Mouse (Mus musculus) kidney, embryonic 14.5 days (tissue): ENCODE measurements around the gene 4930415O20Rik. TPM values are rescaled to one million over a fixed set of nuclear protein-coding genes. Genes with fewer than 3 reads are reported as not detected.

Source experiments
- ATAC-seq: fragments of 200-750 bp; cut with Nextera tagmentation; 2 replicates; pipeline ENCODE4 v1.8.0; 2017; ENCODE audit warnings: moderate number of reproducible peaks, mild to moderate bottlenecking, moderate TSS enrichment, moderate library complexity; ENCODE audit not compliant: low FRiP score, low TSS enrichment
- H3K27ac ChIP-seq: fragments of 300-500 bp; sonication (generic); 2 replicates; pipeline ENCODE4 v1.5.1; 2014; ENCODE audit warnings: low read depth, mild to moderate bottlenecking, low read length, moderate library complexity, mixed read lengths
- H3K27me3 ChIP-seq: fragments of 300-500 bp; sonication (generic); 2 replicates; pipeline ENCODE4 v1.6.1; 2014; ENCODE audit warnings: mild to moderate bottlenecking, low read length; ENCODE audit not compliant: control insufficient read depth, insufficient read depth
- H3K36me3 ChIP-seq: fragments of 300-500 bp; sonication (generic); 2 replicates; pipeline ENCODE4 v1.6.1; 2014; ENCODE audit warnings: low read length, mixed read lengths; ENCODE audit not compliant: control insufficient read depth, insufficient read depth
- H3K4me1 ChIP-seq: fragments of 300-500 bp; sonication (generic); 2 replicates; pipeline ENCODE4 v1.6.1; 2014; ENCODE audit warnings: low read length, mixed read lengths; ENCODE audit not compliant: control insufficient read depth, insufficient read depth
- H3K4me2 ChIP-seq: fragments of 300-500 bp; sonication (generic); replicated peaks from 2 replicates; pipeline ENCODE4 v1.6.1; 2014; ENCODE audit warnings: low read depth, mild to moderate bottlenecking, low read length
- H3K4me3 ChIP-seq: fragments of 300-500 bp; sonication (generic); 2 replicates; pipeline ENCODE4 v1.5.1; 2014; ENCODE audit warnings: mild to moderate bottlenecking, low read length
- H3K9ac ChIP-seq: fragments of 300-500 bp; sonication (generic); 2 replicates; pipeline ENCODE4 v1.6.1; 2014; ENCODE audit warnings: low read depth, mild to moderate bottlenecking, low read length, moderate library complexity
- H3K9me3 ChIP-seq: fragments of 300-500 bp; sonication (generic); 2 replicates; pipeline ENCODE4 v1.6.1; 2016; ENCODE audit warnings: low read length; ENCODE audit not compliant: control insufficient read depth
- WGBS: fragments of 180-500 bp; shearing (Covaris S2); extraction: QIAGEN DNeasy Blood & Tissue Kit; methylation state at CpG from one replicate; pipeline ENCODE4 v1.1.7; 2014; 5-methylcytosine and 5-hydroxymethylcytosine counted together
- polyA plus RNA-seq: library from polyadenylated mRNA; unstranded; fragments of >200 nt; fragmentation: Nextera tagmentation; extraction: Ambion mirVana; gene quantifications from 2 replicates; pipeline ENCODE4 v1.2.1, GENCODE M21; 2014

4930415O20Rik gene
- polyA plus RNA-seq, 1 experiment from 2014 or later, result 0.57 TPM

DNA sequence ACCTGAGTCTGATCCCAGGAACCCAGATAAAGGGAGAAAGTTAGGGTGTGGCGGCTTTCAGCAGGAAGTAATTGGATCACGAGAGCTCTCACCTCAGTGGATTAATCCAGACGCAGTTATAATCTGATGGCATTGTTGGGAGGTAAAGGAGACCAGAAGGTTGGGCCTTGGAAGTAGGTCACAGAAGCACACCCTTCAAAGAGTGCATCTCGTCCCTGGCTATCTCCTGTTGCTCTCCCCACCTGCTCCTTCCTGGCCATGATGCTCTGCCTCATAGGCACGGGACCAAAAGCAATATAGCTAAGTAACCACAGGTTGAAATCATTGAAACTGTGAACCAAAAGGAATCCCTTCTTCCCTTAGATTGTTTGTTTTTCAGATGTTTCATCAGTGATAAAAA, 13.6 kb upstream of the 4930415O20Rik start:
- Histone ChIP-seq H3K4me1 (no peaks in the 10 kb centered on the region), H3K9ac (no peak overlapping the region), H3K27ac (no peak overlapping the region), H3K36me3 (peaks cover 67% of the 10 kb centered on the region), H3K9me3 (no peaks in the 10 kb centered on the region), H3K4me3 (no peak overlapping the region), H3K27me3 (no peaks in the 10 kb centered on the region), H3K4me2 (no peak overlapping the region)
- WGBS, result 92% methylated on average over 5 of the region's 5 CpGs
- no peak for ATAC-seq

- WGBS, result 0% methylated on average over 15 of the region's 15 CpGs
- ATAC-seq, result no peak
- H3K4me3 ChIP-seq, result peak overlapping the region; percentile 74
- peak overlapping the region; percentile 70 for H3K4me2 ChIP-seq
- H3K36me3 ChIP-seq, result peaks cover 22% of the 10 kb centered on the region; the same call in 1 of the 2 replicates
- peak overlapping the region; percentile 89 for H3K27ac ChIP-seq
- no peaks in the 10 kb centered on the region for H3K27me3 ChIP-seq
- H3K9ac ChIP-seq, result peak overlapping the region; percentile 78
- H3K9me3 ChIP-seq, result no peaks in the 10 kb centered on the region
- H3K4me1 ChIP-seq, result peaks cover 20% of the 10 kb centered on the region
Observed at GRCm38 (mm10) chr15:98566973-98567277, 3.9 kb upstream of the 4930415O20Rik start.

- Histone ChIP-seq H3K4me3 (peak overlapping the region; percentile 74), H3K27me3 (no peaks in the 10 kb centered on the region), H3K4me2 (peak overlapping the region; percentile 70), H3K9ac (peak overlapping the region; percentile 88), H3K9me3 (no peaks in the 10 kb centered on the region), H3K27ac (peak overlapping the region; percentile 98), H3K4me1 (peaks cover 20% of the 10 kb centered on the region), H3K36me3 (peaks cover 19% of the 10 kb centered on the region; the same call in 1 of the 2 replicates)
- WGBS, result under 1% methylated on average over 88 of the region's 88 CpGs
- peak; percentile 97 for ATAC-seq
Observed at GRCm38 (mm10) chr15:98567278-98568134, 3.3 kb upstream of the 4930415O20Rik start.

DNA sequence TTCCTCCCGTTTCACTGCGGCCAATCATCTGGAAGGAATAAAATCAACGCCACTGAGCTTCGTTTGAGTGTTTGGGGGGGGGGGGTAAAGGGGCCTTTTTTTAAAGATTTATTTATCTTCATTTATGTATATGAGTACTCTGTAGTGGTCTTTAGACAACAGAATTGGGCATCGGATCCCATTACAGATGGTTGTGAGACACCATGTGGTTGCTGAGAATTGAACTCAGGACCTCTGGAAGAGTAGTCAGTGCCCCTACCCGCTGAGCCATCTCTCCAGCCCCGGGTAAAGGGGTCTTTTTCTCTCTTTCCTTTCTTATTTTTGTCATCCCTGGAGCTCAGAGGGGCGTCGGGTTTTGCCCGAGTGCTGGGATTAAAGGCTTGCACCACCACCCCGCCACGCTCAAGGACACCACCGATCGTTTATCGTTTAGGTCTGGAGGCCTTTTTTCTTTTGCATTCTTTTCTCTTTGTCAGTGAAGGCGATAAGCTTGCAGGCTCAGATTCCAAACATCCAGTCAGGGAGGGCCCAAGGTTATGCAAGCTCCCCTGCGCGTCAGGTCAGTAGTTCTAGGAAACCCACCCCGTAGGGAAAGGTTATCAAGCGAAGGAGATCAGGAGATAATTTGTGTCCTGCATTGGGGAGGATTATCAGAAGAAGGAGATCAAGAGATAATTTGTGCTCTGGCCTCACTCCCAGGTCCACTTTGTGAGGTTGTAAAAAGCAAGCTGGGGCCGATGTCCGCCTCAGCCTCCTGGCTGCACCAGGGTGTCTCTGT, 2.4 kb upstream of the 4930415O20Rik start:
- H3K4me2 ChIP-seq, result peak overlapping the region; percentile 54
- peak overlapping the region; percentile 88 for H3K9ac ChIP-seq
- no peaks in the 10 kb centered on the region for H3K9me3 ChIP-seq
- peak overlapping the region; percentile 74 for H3K4me3 ChIP-seq
- peak overlapping the region; percentile 98 for H3K27ac ChIP-seq
- no peaks in the 10 kb centered on the region for H3K27me3 ChIP-seq
- H3K4me1 ChIP-seq, result peaks cover 20% of the 10 kb centered on the region
- peaks cover 10% of the 10 kb centered on the region; the same call in 1 of the 2 replicates for H3K36me3 ChIP-seq
- ATAC-seq, result peak; percentile 11; the same call in 1 of the 2 replicates
- WGBS, result 3% methylated on average over 22 of the region's 22 CpGs

- H3K4me2 ChIP-seq, result peak overlapping the region; percentile 54
- peak overlapping the region; percentile 74 for H3K4me3 ChIP-seq
- WGBS, result 71% methylated on average over 7 of the region's 7 CpGs
- no peak overlapping the region for H3K27ac ChIP-seq
- H3K9ac ChIP-seq, result peak overlapping the region; percentile 88; the same call in 1 of the 2 replicates
- H3K4me1 ChIP-seq, result peaks cover 20% of the 10 kb centered on the region
- ATAC-seq, result no peak
- no peaks in the 10 kb centered on the region for H3K27me3 ChIP-seq
- H3K36me3 ChIP-seq, result peaks cover 4% of the 10 kb centered on the region; the same call in 1 of the 2 replicates
- no peaks in the 10 kb centered on the region for H3K9me3 ChIP-seq
Observed at GRCm38 (mm10) chr15:98569216-98569615, 1.6 kb upstream of the 4930415O20Rik start.

DNA sequence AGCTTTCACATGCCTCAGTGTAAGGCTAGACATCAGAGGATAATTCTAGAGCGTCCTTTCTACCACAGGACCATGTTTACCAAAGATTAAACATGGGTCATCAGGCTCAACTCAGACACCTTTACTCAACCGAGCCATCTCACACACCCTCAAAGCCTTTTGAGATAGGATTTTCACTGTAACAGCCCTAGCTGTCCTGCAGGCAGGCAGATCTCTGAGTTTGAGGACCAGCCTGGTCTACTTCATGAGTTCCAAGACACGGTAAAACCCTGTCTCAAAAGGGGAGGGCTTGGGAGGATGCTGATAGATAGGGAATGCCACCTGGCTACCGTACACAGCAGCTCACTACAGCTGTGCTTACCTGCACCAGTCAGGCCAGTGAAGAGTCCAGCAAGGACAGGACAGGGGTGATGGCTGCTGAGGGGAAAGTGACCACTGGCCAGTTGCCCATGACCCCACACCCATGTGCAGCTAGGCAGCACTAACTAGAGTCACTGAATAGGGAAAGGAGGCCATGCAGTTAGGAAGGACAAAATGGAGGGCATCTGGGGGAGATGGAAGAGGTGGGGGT, 924 bp upstream of the 4930415O20Rik start:
- H3K36me3 ChIP-seq, result peaks cover 4% of the 10 kb centered on the region; the same call in 1 of the 2 replicates
- no peak for ATAC-seq
- H3K9ac ChIP-seq, result no peak overlapping the region
- H3K4me1 ChIP-seq, result peaks cover 20% of the 10 kb centered on the region
- H3K4me3 ChIP-seq, result no peak overlapping the region
- 88% methylated on average over 4 of the region's 4 CpGs for WGBS
- no peak overlapping the region for H3K4me2 ChIP-seq
- H3K9me3 ChIP-seq, result no peaks in the 10 kb centered on the region
- no peak overlapping the region for H3K27ac ChIP-seq
- H3K27me3 ChIP-seq, result no peaks in the 10 kb centered on the region

- Histone ChIP-seq H3K4me2 (no peak overlapping the region), H3K4me1 (peaks cover 6% of the 10 kb centered on the region; the same call in 1 of the 2 replicates), H3K27ac (no peak overlapping the region), H3K36me3 (no peaks in the 10 kb centered on the region), H3K27me3 (no peaks in the 10 kb centered on the region), H3K9me3 (no peaks in the 10 kb centered on the region), H3K4me3 (no peak overlapping the region), H3K9ac (no peak overlapping the region)
- ATAC-seq, result no peak
- 66% methylated on average over 4 of the region's 4 CpGs for WGBS
Observed at GRCm38 (mm10) chr15:98573293-98573692, 2.5 kb downstream of the 4930415O20Rik start.

DNA sequence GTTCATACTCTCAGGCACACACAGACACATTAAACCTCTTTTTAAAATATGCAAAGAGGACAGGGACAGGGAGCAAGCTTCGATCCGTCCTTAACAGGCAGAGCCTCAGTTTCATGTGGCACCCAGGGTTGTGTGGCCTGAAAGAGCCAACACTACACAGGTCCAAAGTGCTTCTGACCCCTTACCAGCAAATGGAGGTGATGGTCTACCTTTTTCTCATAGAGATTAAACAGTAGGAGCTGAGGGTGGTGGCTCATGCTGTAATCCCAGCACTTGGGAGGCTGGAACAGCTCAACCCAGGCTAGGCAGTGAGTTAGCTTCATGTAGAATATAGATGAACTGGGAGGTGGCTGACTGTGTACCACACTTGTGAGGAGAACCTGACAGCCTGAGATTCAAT, 8.5 kb downstream of the 4930415O20Rik start:
- Histone ChIP-seq H3K9ac (no peak overlapping the region), H3K27ac (no peak overlapping the region), H3K36me3 (no peaks in the 10 kb centered on the region), H3K4me1 (no peaks in the 10 kb centered on the region), H3K4me2 (no peak overlapping the region), H3K27me3 (no peaks in the 10 kb centered on the region), H3K9me3 (no peaks in the 10 kb centered on the region), H3K4me3 (no peak overlapping the region)
- WGBS, result 96% methylated on average over 2 of the region's 2 CpGs
- peak; percentile 18; the same call in 1 of the 2 replicates for ATAC-seq
